Mouse (Mus musculus): ENCODE measurements around the gene Zfp879.

Zfp879 gene

GRCm38 (mm10) chr11:50841023-50841735, at the start of gene Zfp879:
Zfp879 (minus strand) TSS chr11:50841552.
- peak; percentile 83 for DNase-seq (ENCODE audit: low spot score)

- peak; percentile 87 for DNase-seq (ENCODE audit: low spot score)
Observed at GRCm38 (mm10) chr11:50887390-50888128, 46.2 kb upstream of the Zfp879 start, which contains the start of gene Zfp454. Zfp454 (minus strand) TSS chr11:50887651.

GRCm38 (mm10) chr11:50886933-50887293, 45.6 kb upstream of the Zfp879 start:
- DNase-seq (ENCODE audit: low spot score), result no peak

GRCm38 (mm10) chr11:50886231-50886932, 45.0 kb upstream of the Zfp879 start:
- DNase-seq (ENCODE audit: low spot score), result peak; percentile 6

- DNase-seq (ENCODE audit: low spot score), result no peak
Observed at GRCm38 (mm10) chr11:50883756-50884155, 42.4 kb upstream of the Zfp879 start.

GRCm38 (mm10) chr11:50878641-50879040, 37.3 kb upstream of the Zfp879 start:
- no peak for DNase-seq (ENCODE audit: low spot score)

GRCm38 (mm10) chr11:50850989-50851601, 9.7 kb upstream of the Zfp879 start:
- DNase-seq (ENCODE audit: low spot score), result no peak

- no peak for DNase-seq (ENCODE audit: low spot score)
Observed at GRCm38 (mm10) chr11:50850177-50850735, 8.9 kb upstream of the Zfp879 start, which contains the start of gene Grm6. Grm6 (plus strand) TSS chr11:50850685.

- DNase-seq (ENCODE audit: low spot score), result no peak
Observed at GRCm38 (mm10) chr11:50849310-50849709, 8.0 kb upstream of the Zfp879 start.

GRCm38 (mm10) chr11:50848520-50849137, 7.3 kb upstream of the Zfp879 start:
- DNase-seq (ENCODE audit: low spot score), result no peak

- no peak for DNase-seq (ENCODE audit: low spot score)
Observed at GRCm38 (mm10) chr11:50847047-50847446, 5.7 kb upstream of the Zfp879 start.

GRCm38 (mm10) chr11:50845951-50846350, 4.6 kb upstream of the Zfp879 start:
- DNase-seq (ENCODE audit: low spot score), result no peak

- DNase-seq (ENCODE audit: low spot score), result no peak
Observed at GRCm38 (mm10) chr11:50835727-50836126, 5.6 kb downstream of the Zfp879 start.

GRCm38 (mm10) chr11:50827010-50827953, 14.1 kb downstream of the Zfp879 start, which contains the start of gene Zfp354c:
Zfp354c (minus strand) TSS chr11:50827724.
- DNase-seq (ENCODE audit: low spot score), result peak; percentile 74

- no peak for DNase-seq (ENCODE audit: low spot score)
Observed at GRCm38 (mm10) chr11:50826214-50826613, 15.1 kb downstream of the Zfp879 start.

GRCm38 (mm10) chr11:50814233-50814632, 27.1 kb downstream of the Zfp879 start:
- no peak for DNase-seq (ENCODE audit: low spot score)

- no peak for DNase-seq (ENCODE audit: low spot score)
Observed at GRCm38 (mm10) chr11:50798836-50799235, 42.5 kb downstream of the Zfp879 start.

GRCm38 (mm10) chr11:50797674-50798073, 43.7 kb downstream of the Zfp879 start:
- no peak for DNase-seq (ENCODE audit: low spot score)

Data from ovary, adult 18-20 months (tissue).